Mouse (Mus musculus) lung, postnatal 0 days (tissue): ENCODE results near the gene Ergic1. TPM values are rescaled to one million over a fixed set of nuclear protein-coding genes. Genes with fewer than 3 reads are reported as not detected.

Experiments
- ATAC-seq: fragments of 200-750 bp; cut with Nextera tagmentation; 2 replicates; pipeline ENCODE4 v1.8.0; 2017; ENCODE audit warnings: moderate library complexity
- DNase-seq: peaks from one replicate; pipeline ENCODE4 v3.0.0-alpha.2; 2016; ENCODE audit warnings: low spot score
- H3K27ac ChIP-seq: fragments of 300-500 bp; sonication (generic); 2 replicates; pipeline ENCODE4 v1.5.1; 2014; ENCODE audit warnings: antibody characterized with exemption, mild to moderate bottlenecking, low read length, mixed read lengths
- H3K27me3 ChIP-seq: fragments of 300-500 bp; sonication (generic); replicated peaks from 2 replicates; pipeline ENCODE4 v1.6.1; 2014; ENCODE audit warnings: low read length, mixed read lengths; ENCODE audit not compliant: insufficient read depth
- H3K36me3 ChIP-seq: fragments of 300-500 bp; sonication (generic); 2 replicates; pipeline ENCODE4 v1.6.1; 2014; ENCODE audit warnings: low read length, mixed read lengths; ENCODE audit not compliant: insufficient read depth
- H3K4me1 ChIP-seq: fragments of 300-500 bp; sonication (generic); 2 replicates; pipeline ENCODE4 v1.6.1; 2014; ENCODE audit warnings: antibody characterized with exemption, low read depth, low read length, mixed read lengths; ENCODE audit not compliant: insufficient read depth
- H3K4me2 ChIP-seq: fragments of 300-500 bp; sonication (generic); replicated peaks from 2 replicates; pipeline ENCODE4 v1.6.1; 2014; ENCODE audit warnings: low read depth, mild to moderate bottlenecking, low read length, moderate library complexity, mixed read lengths
- H3K4me3 ChIP-seq: fragments of 300-500 bp; sonication (generic); 2 replicates; pipeline ENCODE4 v1.5.1; 2014; ENCODE audit warnings: low read depth, low read length
- H3K9ac ChIP-seq: fragments of 300-500 bp; sonication (generic); replicated peaks from 2 replicates; pipeline ENCODE4 v1.6.1; 2014; ENCODE audit warnings: low read depth, mild to moderate bottlenecking
- H3K9me3 ChIP-seq: fragments of 300-500 bp; sonication (generic); 2 replicates; pipeline ENCODE4 v1.6.1; 2016; ENCODE audit warnings: low read length, mixed read lengths
- CTCF ChIP-seq: IDR thresholded peaks from 2 replicates; pipeline ENCODE4 v1.5.1; 2016; ENCODE audit warnings: antibody characterized with exemption, mild to moderate bottlenecking
- EP300 ChIP-seq: IDR thresholded peaks from 2 replicates; pipeline ENCODE4 v1.6.1; 2016; ENCODE audit warnings: antibody characterized with exemption, mild to moderate bottlenecking, control low read depth
- WGBS: fragments of 180-500 bp; shearing (Covaris S2); extraction: QIAGEN DNeasy Blood & Tissue Kit; methylation state at CpG from one replicate; pipeline ENCODE4 v1.1.7; 2014; 5-methylcytosine and 5-hydroxymethylcytosine counted together
- polyA plus RNA-seq: library from polyadenylated mRNA; unstranded; fragments of >200 nt; fragmentation: Nextera tagmentation; extraction: Ambion mirVana; gene quantifications from 2 replicates; pipeline ENCODE4 v1.2.1, GENCODE M21; 2015

Gene Ergic1
- polyA plus RNA-seq, 1 experiment from 2014 or later, result 50.6 TPM

DNA sequence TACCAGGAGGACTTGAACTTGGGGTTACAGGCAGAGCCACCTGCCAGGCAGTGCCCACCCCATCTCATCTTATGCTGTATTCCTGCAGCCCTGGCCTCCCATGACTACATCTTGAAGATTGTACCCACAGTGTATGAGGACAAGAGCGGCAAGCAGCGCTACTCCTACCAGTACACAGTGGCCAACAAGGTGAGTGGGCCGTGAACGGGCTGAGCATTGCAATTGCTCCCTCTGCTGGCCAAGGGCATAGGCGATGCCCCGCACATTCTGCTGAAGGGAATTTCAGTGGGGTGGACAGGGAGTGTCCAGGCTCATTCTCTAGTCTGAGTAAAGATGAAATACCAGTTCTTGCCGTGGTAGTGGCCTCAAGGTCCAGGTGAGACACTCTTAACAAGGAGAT is 77.4 kb downstream of the Ergic1 start:
- Histone ChIP-seq H3K27ac (no peak overlapping the region), H3K9me3 (no peaks in the 10 kb centered on the region), H3K9ac (no peak overlapping the region), H3K27me3 (no peaks in the 10 kb centered on the region), H3K4me3 (no peak overlapping the region), H3K4me2 (no peak overlapping the region), H3K36me3 (peaks cover 21% of the 10 kb centered on the region; the same call in 1 of the 2 replicates), H3K4me1 (no peaks in the 10 kb centered on the region)
- ATAC-seq, result peak; percentile 84
- 11% methylated on average over 7 of the region's 7 CpGs for WGBS
- peak; percentile 90 for DNase-seq
- TF ChIP-seq CTCF (peak; percentile 100), EP300 (no peak)

DNA sequence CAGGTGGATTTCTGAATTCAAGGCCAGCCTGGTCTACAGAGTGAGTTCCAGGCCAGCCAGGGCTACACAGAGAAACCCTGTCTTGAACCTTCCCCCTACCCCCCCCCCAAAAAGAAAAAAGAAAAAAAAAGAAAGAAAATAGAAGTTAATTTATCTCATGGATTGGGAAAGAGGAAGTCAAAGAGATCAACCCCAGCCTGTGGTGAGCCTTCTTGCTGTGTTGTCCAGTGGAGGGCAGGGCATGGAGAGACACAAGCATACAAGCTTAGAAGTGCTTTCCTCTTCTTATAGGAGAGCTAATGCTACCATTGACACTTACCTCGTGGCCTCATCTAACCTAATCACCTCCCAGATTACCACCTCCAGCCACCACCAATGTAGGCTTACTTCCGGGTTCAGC is 78.5 kb downstream of the Ergic1 start:
- 91% methylated on average over 2 of the region's 2 CpGs for WGBS
- Histone ChIP-seq H3K4me2 (no peak overlapping the region), H3K9me3 (no peaks in the 10 kb centered on the region), H3K27me3 (no peaks in the 10 kb centered on the region), H3K4me1 (no peaks in the 10 kb centered on the region), H3K9ac (no peak overlapping the region), H3K4me3 (no peak overlapping the region), H3K36me3 (peaks cover 27% of the 10 kb centered on the region; the same call in 1 of the 2 replicates), H3K27ac (no peak overlapping the region)
- ATAC-seq (no peak), DNase-seq (no peak)
- TF ChIP-seq EP300 (no peak), CTCF (no peak)

DNA sequence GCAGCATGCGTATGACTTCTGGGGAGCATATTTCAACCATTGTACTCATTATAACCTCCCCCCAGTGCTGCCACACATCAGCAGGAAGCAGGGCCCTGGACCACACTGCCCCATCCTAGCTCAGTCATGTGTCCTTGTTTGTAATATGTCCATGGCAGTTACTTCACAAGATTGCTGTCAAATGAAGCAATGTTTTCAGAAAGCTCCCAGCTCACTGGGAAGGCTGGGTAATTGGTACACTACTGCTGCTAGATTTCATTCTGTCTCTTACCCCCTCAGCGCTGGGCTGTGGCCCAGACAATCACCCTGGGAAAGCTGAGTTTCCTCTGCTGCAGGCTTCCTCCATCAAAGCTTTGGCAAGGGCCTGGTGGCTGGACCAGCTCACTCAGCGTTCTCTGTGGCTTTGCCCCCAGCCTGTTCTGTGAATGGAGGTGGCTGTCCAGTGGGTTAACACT is 79.0 kb downstream of the Ergic1 start:
- DNase-seq (peak; percentile 78), ATAC-seq (peak; percentile 67)
- 79% methylated on average over 3 of the region's 3 CpGs for WGBS
- Histone ChIP-seq H3K27ac (no peak overlapping the region), H3K9me3 (no peaks in the 10 kb centered on the region), H3K4me1 (no peaks in the 10 kb centered on the region), H3K4me2 (no peak overlapping the region), H3K4me3 (no peak overlapping the region), H3K36me3 (peaks cover 27% of the 10 kb centered on the region; the same call in 1 of the 2 replicates), H3K9ac (no peak overlapping the region), H3K27me3 (no peaks in the 10 kb centered on the region)
- TF ChIP-seq EP300 (no peak), CTCF (no peak)

DNA sequence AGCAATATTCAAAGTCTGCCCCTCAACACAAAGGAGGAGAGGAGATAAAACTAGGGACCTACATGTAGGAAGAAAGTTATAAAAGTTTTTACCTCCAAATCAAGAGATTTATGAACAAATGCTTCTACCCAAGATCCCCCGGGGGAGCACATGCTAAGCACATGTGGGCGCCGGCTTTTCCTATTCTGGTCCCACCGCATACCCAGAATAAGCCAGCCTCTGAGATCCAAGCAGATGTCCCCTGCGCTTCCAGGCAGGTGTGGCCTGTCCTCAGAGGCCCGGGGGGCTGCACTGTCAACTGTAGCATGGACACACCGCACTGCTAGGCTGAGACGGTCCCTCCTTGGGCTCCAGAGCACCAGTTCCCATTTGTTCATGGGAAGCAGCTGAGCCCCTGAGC is 82.2 kb downstream of the Ergic1 start:
- Histone ChIP-seq H3K27me3 (no peaks in the 10 kb centered on the region), H3K4me2 (no peak overlapping the region), H3K27ac (no peak overlapping the region), H3K9ac (no peak overlapping the region), H3K9me3 (no peaks in the 10 kb centered on the region), H3K4me1 (no peaks in the 10 kb centered on the region), H3K36me3 (peaks cover 32% of the 10 kb centered on the region; the same call in 1 of the 2 replicates), H3K4me3 (no peak overlapping the region)
- ATAC-seq (no peak), DNase-seq (no peak)
- 96% methylated on average over 8 of the region's 8 CpGs for WGBS
- no peak for TF ChIP-seq EP300
- no peak for TF ChIP-seq CTCF

DNA sequence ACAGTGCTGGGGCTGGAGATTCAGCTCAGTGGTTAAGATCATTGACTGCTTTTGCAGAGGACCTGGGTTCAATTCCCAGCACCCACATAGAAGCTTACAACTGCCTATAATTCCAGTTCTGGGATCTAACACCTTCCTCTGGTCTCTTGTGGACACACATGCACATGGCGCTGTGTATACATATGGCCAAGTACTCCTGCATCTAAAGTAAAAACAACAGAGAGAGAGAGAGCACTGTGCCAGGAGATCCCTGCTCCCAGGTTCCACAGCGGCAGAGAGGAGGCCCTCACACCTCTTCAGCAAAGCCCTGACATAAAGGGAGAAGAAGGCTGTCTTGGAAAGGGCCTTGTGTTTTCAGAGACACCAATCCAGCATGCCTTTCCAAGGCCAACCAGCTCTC is 82.7 kb downstream of the Ergic1 start:
- Histone ChIP-seq H3K27me3 (no peaks in the 10 kb centered on the region), H3K27ac (no peak overlapping the region), H3K9me3 (no peaks in the 10 kb centered on the region), H3K4me2 (no peak overlapping the region), H3K4me1 (no peaks in the 10 kb centered on the region), H3K36me3 (peaks cover 32% of the 10 kb centered on the region; the same call in 1 of the 2 replicates), H3K4me3 (no peak overlapping the region), H3K9ac (no peak overlapping the region)
- WGBS, result 89% methylated on average over 2 of the region's 2 CpGs
- TF ChIP-seq CTCF, result no peak
- TF ChIP-seq EP300, result no peak
- no peak for ATAC-seq
- no peak for DNase-seq

DNA sequence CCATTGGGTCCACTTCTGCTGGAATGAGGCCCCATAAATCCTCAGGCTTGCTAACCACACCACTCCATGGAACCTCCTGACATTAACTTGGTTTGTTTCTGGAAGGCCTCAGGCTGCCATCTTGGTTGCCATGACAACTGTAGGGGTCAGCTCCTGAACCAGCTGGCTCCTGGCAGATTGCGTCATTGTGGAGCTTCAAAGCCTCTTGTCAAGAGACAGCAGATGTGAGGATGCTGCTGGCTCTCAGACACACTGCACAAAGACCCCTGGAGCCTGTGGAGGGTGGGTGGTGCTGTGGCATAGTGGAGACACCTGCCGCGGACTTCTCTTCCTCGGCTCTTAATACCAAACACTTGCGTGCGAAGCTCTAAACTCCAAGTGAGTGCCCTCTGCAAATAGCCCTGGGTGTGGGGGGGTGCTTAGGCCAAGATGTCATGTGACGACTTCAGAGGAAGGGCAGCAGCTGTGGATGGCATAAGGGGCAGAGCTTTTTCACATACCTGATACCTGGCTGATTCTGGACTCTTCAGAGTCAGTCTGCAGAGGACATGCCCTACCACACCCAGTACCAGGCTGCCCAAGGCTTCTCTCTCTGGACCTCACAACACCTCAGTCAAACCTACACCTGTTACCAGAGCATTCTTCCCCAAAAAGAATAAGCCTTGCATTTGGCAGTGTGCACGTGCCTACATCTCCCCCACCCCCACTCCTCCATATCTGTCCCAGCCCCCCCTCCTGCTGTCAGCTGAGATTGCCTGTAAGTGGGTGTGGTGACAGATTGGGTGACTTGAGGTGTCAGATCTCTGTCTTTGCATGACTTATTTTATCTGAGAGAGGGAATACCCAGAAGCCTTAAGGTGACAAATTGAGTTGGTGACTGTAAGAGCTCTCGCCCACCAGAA is 83.5 kb downstream of the Ergic1 start:
- WGBS, result 81% methylated on average over 9 of the region's 9 CpGs
- H3K4me2 ChIP-seq, result no peak overlapping the region
- ATAC-seq (no peak), DNase-seq (no peak)
- TF ChIP-seq CTCF (no peak), EP300 (no peak)
- H3K4me1 ChIP-seq, result no peaks in the 10 kb centered on the region
- H3K27me3 ChIP-seq, result no peaks in the 10 kb centered on the region
- no peak overlapping the region for H3K27ac ChIP-seq
- H3K9me3 ChIP-seq, result no peaks in the 10 kb centered on the region
- no peak overlapping the region for H3K9ac ChIP-seq
- H3K36me3 ChIP-seq, result peaks cover 32% of the 10 kb centered on the region; the same call in 1 of the 2 replicates
- no peak overlapping the region for H3K4me3 ChIP-seq
